Mouse (Mus musculus): Measurements from ENCODE around the gene Mybpc3.

Mybpc3 gene

GRCm38 (mm10) chr2:91117585-91118275, at the start of gene Mybpc3:
Gene Mybpc3, plus strand, starts transcription at chr2:91118144.
- no peak for DNase-seq

- DNase-seq = peak; percentile 34
Observed at GRCm38 (mm10) chr2:91068162-91068871, 49.6 kb upstream of the Mybpc3 start.

GRCm38 (mm10) chr2:91068872-91069165, 49.1 kb upstream of the Mybpc3 start:
- DNase-seq = peak; percentile 31

- peak; percentile 58 for DNase-seq
Observed at GRCm38 (mm10) chr2:91069306-91070000, 48.5 kb upstream of the Mybpc3 start.

GRCm38 (mm10) chr2:91070076-91070800, 47.7 kb upstream of the Mybpc3 start, which contains the start of gene Slc39a13:
Gene Slc39a13, minus strand, starts transcription at chr2:91070417.
- DNase-seq = peak; percentile 97

- no peak for DNase-seq
Observed at GRCm38 (mm10) chr2:91071059-91071458, 46.9 kb upstream of the Mybpc3 start.

- no peak for DNase-seq
Observed at GRCm38 (mm10) chr2:91072092-91072491, 45.9 kb upstream of the Mybpc3 start.

- no peak for DNase-seq
Observed at GRCm38 (mm10) chr2:91077957-91078313, 40.0 kb upstream of the Mybpc3 start.

- peak; percentile 49 for DNase-seq
Observed at GRCm38 (mm10) chr2:91078314-91079025, 39.5 kb upstream of the Mybpc3 start.

GRCm38 (mm10) chr2:91079026-91079384, 38.9 kb upstream of the Mybpc3 start:
- no peak for DNase-seq

GRCm38 (mm10) chr2:91080784-91081513, 37.0 kb upstream of the Mybpc3 start:
- no peak for DNase-seq

- DNase-seq = peak; percentile 4
Observed at GRCm38 (mm10) chr2:91081775-91082695, 35.9 kb upstream of the Mybpc3 start, which contains the start of gene Spi1. Gene Spi1, plus strand, starts transcription at chr2:91082390.

- peak; percentile 60 for DNase-seq
Observed at GRCm38 (mm10) chr2:91082844-91083243, 35.1 kb upstream of the Mybpc3 start.

GRCm38 (mm10) chr2:91083366-91083940, 34.5 kb upstream of the Mybpc3 start:
- peak; percentile 6 for DNase-seq

- peak; percentile 15 for DNase-seq
Observed at GRCm38 (mm10) chr2:91084179-91084820, 33.6 kb upstream of the Mybpc3 start.

GRCm38 (mm10) chr2:91085494-91086391, 32.2 kb upstream of the Mybpc3 start:
- DNase-seq = no peak

- peak; percentile 16 for DNase-seq
Observed at GRCm38 (mm10) chr2:91086392-91087237, 31.3 kb upstream of the Mybpc3 start.

GRCm38 (mm10) chr2:91087453-91087852, 30.5 kb upstream of the Mybpc3 start:
- DNase-seq = no peak

Data from kidney, postnatal 10 days (tissue).